Comparison of ENCODE assay signal across 12 mouse cellular contexts in the genomic region with DNA sequence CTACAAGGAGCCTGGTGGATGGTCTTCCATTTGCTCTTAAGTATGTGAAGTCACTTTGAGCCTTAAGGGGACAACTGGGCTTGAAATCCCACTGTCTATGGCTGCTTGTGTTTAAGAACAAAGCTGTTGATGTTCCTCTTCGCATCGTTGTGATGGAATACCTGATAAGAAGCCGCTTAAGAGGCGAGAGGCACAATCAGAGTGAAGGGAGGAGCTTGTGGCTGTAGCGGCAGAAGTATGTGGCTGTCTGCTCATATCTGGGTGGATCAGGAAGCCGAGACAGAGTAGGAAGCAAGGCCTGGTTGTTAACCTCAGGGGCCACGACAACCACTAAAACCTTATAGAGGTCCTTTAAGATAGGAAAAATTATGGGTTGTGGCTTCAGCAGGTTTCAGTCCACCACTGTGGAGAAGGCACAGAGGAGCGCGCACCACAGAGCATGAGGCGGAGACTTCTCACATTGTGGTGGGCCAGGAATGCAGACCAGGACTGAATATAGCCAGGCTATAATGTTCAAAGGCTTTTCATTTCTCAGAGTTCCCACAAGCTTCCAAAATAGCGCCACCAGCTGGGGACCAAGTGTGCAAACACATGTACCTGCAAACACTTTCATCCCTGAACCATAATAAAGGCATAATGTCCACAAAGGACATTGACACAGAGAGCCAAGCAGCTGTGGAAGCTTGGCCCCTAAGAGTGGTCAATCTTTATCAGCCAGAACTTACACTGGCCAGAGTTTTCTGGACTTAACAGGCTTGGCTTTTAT.
DNase-seq lines count a peak whose midpoint lies in the region; ATAC-seq and TF ChIP-seq lines count a peak whose summit lies in the region.
"Had no signal": no experiment of that assay in that cellular context is flagged by ENCODE, and none has a peak within 500 bp of the region (broad histone marks: within the 10 kb centered on the region; RNA-seq: fewer than 3 reads in every experiment).

No protein-coding gene starts in this region.

- H3K4me2 ChIP-seq in midbrain, embryonic 11.5 days, result no peak overlapping the region
- no peak overlapping the region for H3K4me2 ChIP-seq in midbrain, embryonic 15.5 days
- no peak overlapping the region for H3K4me2 ChIP-seq in limb, embryonic 15.5 days
- H3K4me2 ChIP-seq in midbrain, embryonic 13.5 days (replicated peaks), result no peak overlapping the region
- H3K4me2 ChIP-seq in kidney, embryonic 15.5 days, result no peak overlapping the region
- H3K4me2 ChIP-seq: hindbrain, embryonic 15.5 days; neural tube, embryonic 13.5 days had no signal

- no peak for DNase-seq in cerebellum, adult 2 months
- DNase-seq in cerebellum, adult 9-11 months, result no peak
- peak; percentile 37 for DNase-seq in midbrain, embryonic 11.5 days (ENCODE audit: low spot score, missing footprints)
- DNase-seq in thymus, postnatal 14 days, result peak; percentile 34
- DNase-seq: cerebellum, adult 11 months; forebrain, postnatal 0 days had no signal

- no peak overlapping the region for H3K27ac ChIP-seq in cerebellum, adult 2 months (ENCODE audit: insufficient read depth, low read length)
- H3K27ac ChIP-seq in midbrain, embryonic 11.5 days (ENCODE audit: low read depth, low read length), result no peak overlapping the region
- no peak overlapping the region for H3K27ac ChIP-seq in midbrain, embryonic 15.5 days
- H3K27ac ChIP-seq in limb, embryonic 15.5 days, result no peak overlapping the region
- H3K27ac ChIP-seq in midbrain, embryonic 13.5 days, result no peak overlapping the region
- no peak overlapping the region for H3K27ac ChIP-seq in kidney, embryonic 15.5 days
- H3K27ac ChIP-seq: hindbrain, embryonic 15.5 days; neural tube, embryonic 13.5 days had no signal

- peak; percentile 16; the same call in 1 of the 2 replicates for TF ChIP-seq CTCF in cerebellum, adult 2 months (IDR thresholded peaks at IDR 0.05; ENCODE audit: borderline replicate concordance, insufficient read depth, low read depth, low read length)

- H3K4me1 ChIP-seq in cerebellum, adult 2 months (ENCODE audit: control insufficient read depth, insufficient read depth, low read length), result no peaks in the 10 kb centered on the region
- H3K4me1 ChIP-seq in midbrain, embryonic 11.5 days (ENCODE audit: control insufficient read depth, insufficient read depth, low read length), result peaks cover 4% of the 10 kb centered on the region; the same call in 1 of the 2 replicates
- H3K4me1 ChIP-seq in midbrain, embryonic 15.5 days, result peaks cover 7% of the 10 kb centered on the region; the same call in 1 of the 2 replicates
- H3K4me1 ChIP-seq in limb, embryonic 15.5 days, result 0 out of 2 replicates have a peak, but pooled peaks cover 3% of the 10 kb centered on the region
- H3K4me1 ChIP-seq in midbrain, embryonic 13.5 days (replicated peaks), result peaks cover 10% of the 10 kb centered on the region; the same call in 1 of the 2 replicates
- peaks cover 21% of the 10 kb centered on the region for H3K4me1 ChIP-seq in kidney, embryonic 15.5 days

- WGBS in cerebellum, adult 2 months, result 90% methylated on average over 11 of the region's 11 CpGs
- WGBS in midbrain, embryonic 11.5 days, result 87% methylated on average over 11 of the region's 11 CpGs
- WGBS in midbrain, embryonic 15.5 days, result 87% methylated on average over 11 of the region's 11 CpGs
- 69% methylated on average over 11 of the region's 11 CpGs for WGBS in limb, embryonic 15.5 days
- 84% methylated on average over 11 of the region's 11 CpGs for WGBS in midbrain, embryonic 13.5 days
- 69% methylated on average over 11 of the region's 11 CpGs for WGBS in kidney, embryonic 15.5 days

- H3K9me3 ChIP-seq in midbrain, embryonic 11.5 days (ENCODE audit: control insufficient read depth, low read length), result peaks cover 4% of the 10 kb centered on the region; the same call in 1 of the 2 replicates
- no peaks in the 10 kb centered on the region for H3K9me3 ChIP-seq in midbrain, embryonic 15.5 days
- no peaks in the 10 kb centered on the region; the same call in 1 of the 2 replicates for H3K9me3 ChIP-seq in limb, embryonic 15.5 days
- no peaks in the 10 kb centered on the region for H3K9me3 ChIP-seq in midbrain, embryonic 13.5 days
- peaks cover 5% of the 10 kb centered on the region; the same call in 1 of the 2 replicates for H3K9me3 ChIP-seq in kidney, embryonic 15.5 days (replicated peaks)
- H3K9me3 ChIP-seq: hindbrain, embryonic 15.5 days had no signal

- no peak for ATAC-seq in midbrain, embryonic 11.5 days (ENCODE audit: low FRiP score)
- ATAC-seq in midbrain, embryonic 15.5 days (replicated peaks), result no peak
- peak; percentile 76; the same call in 1 of the 2 replicates for ATAC-seq in limb, embryonic 15.5 days (ENCODE audit: insufficient number of reproducible peaks, low FRiP score, low TSS enrichment, low read depth)
- ATAC-seq in midbrain, embryonic 13.5 days, result no peak
- ATAC-seq in kidney, embryonic 15.5 days (replicated peaks; ENCODE audit: low FRiP score), result no peak
- ATAC-seq: forebrain, postnatal 0 days had no signal

- TF ChIP-seq POLR2A in cerebellum, adult 2 months (IDR thresholded peaks at IDR 0.05; ENCODE audit: borderline replicate concordance, insufficient read depth, low read length), result no peak

- no peaks in the 10 kb centered on the region for H3K27me3 ChIP-seq in cerebellum, adult 2 months (ENCODE audit: control insufficient read depth, insufficient read depth, low read length)
- no peaks in the 10 kb centered on the region for H3K27me3 ChIP-seq in midbrain, embryonic 11.5 days (ENCODE audit: control insufficient read depth, insufficient read depth, low read length)
- H3K27me3 ChIP-seq in midbrain, embryonic 15.5 days (replicated peaks), result no peaks in the 10 kb centered on the region
- no peaks in the 10 kb centered on the region for H3K27me3 ChIP-seq in limb, embryonic 15.5 days
- H3K27me3 ChIP-seq in midbrain, embryonic 13.5 days, result no peaks in the 10 kb centered on the region
- H3K27me3 ChIP-seq in kidney, embryonic 15.5 days, result no peaks in the 10 kb centered on the region
- H3K27me3 ChIP-seq: hindbrain, embryonic 15.5 days; neural tube, embryonic 13.5 days had no signal

- no peaks in the 10 kb centered on the region for H3K36me3 ChIP-seq in midbrain, embryonic 11.5 days (ENCODE audit: control insufficient read depth, insufficient read depth, low read length)
- H3K36me3 ChIP-seq in midbrain, embryonic 15.5 days (replicated peaks), result no peaks in the 10 kb centered on the region
- no peaks in the 10 kb centered on the region for H3K36me3 ChIP-seq in limb, embryonic 15.5 days
- H3K36me3 ChIP-seq in midbrain, embryonic 13.5 days, result no peaks in the 10 kb centered on the region
- H3K36me3 ChIP-seq in kidney, embryonic 15.5 days, result no peaks in the 10 kb centered on the region
- H3K36me3 ChIP-seq: hindbrain, embryonic 15.5 days; neural tube, embryonic 13.5 days had no signal

- H3K4me3 ChIP-seq in cerebellum, adult 2 months (replicated peaks; ENCODE audit: insufficient read depth, low read depth, low read length), result no peak overlapping the region
- no peak overlapping the region for H3K4me3 ChIP-seq in midbrain, embryonic 11.5 days (ENCODE audit: low read depth, low read length)
- H3K4me3 ChIP-seq in midbrain, embryonic 15.5 days, result no peak overlapping the region
- H3K4me3 ChIP-seq in limb, embryonic 15.5 days, result no peak overlapping the region
- H3K4me3 ChIP-seq in midbrain, embryonic 13.5 days (replicated peaks), result no peak overlapping the region
- H3K4me3 ChIP-seq in kidney, embryonic 15.5 days (replicated peaks), result no peak overlapping the region
- H3K4me3 ChIP-seq: hindbrain, embryonic 15.5 days; neural tube, embryonic 13.5 days had no signal

- no peak overlapping the region for H3K9ac ChIP-seq in midbrain, embryonic 11.5 days (ENCODE audit: low read length)
- H3K9ac ChIP-seq in midbrain, embryonic 15.5 days, result no peak overlapping the region
- no peak overlapping the region for H3K9ac ChIP-seq in limb, embryonic 15.5 days
- no peak overlapping the region for H3K9ac ChIP-seq in midbrain, embryonic 13.5 days (replicated peaks)
- H3K9ac ChIP-seq in kidney, embryonic 15.5 days, result no peak overlapping the region
- H3K9ac ChIP-seq: forebrain, postnatal 0 days; hindbrain, embryonic 15.5 days; neural tube, embryonic 13.5 days had no signal

Comparison
In these comparisons a context has a peak if more than half of its experiments do, and no peak if none do; other contexts are left out.
1. DNase-seq: peak in midbrain, embryonic 11.5 days (single experiment) and thymus, postnatal 14 days (single experiment); none in cerebellum, adult 2 months (0 of 2) and cerebellum, adult 9-11 months (single experiment).